Mouse (Mus musculus): ENCODE results near the gene Pp2d1. TPM values are rescaled to one million over a fixed set of nuclear protein-coding genes. Genes with fewer than 3 reads are reported as not detected.
"Not testable (repeated sequence)": the region's sequence is repeated elsewhere in the genome, so short reads cannot be mapped to it uniquely, and the experiment has no call there.

The Pp2d1 gene
- polyA plus RNA-seq, 1 experiment from 2014 or later = 0.24 TPM

DNA sequence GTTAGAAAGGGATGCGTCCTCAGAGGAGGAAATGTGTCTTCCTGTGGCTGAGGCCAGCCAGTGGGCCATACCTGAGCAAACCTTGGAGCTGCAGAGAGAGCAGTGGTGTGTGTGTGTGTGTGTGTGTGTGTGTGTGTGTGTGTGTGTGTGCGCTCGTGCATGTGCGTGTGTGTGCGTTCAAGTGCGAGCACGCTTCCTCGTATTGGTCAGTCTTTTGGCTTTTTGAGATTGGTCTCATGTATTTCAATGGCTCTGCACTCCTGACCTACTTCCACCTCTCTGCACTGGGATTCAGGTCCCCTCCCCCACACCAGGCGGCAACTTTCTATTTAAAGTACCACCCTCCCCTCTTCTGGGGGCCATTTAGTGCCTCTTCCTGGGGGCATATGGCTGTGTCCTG is 39.5 kb upstream of the Pp2d1 start:
- H3K27ac ChIP-seq (ENCODE audit: low read length) = no peak overlapping the region

DNA sequence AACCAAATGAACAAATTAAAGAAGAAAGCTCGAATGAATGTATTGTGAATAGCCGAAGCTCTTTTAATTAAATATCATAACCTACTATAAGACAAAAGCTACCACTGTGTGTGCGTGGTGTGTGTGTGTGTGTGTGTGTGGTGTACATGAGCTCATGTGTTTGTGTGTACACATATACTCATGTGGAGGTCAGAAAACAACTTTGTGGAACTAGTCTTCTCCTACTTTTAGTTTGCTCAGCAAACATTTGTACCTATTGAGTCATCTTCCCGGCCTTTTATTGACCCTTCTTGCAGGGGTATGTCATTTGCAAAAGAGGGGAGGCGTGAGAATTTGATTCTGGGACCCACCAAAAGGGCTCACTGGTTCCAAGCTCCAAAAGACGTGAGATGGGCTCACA is 39.0 kb upstream of the Pp2d1 start:
- WGBS = 70% methylated on average over 6 of the region's 6 CpGs
- H3K4me3 ChIP-seq (ENCODE audit: low read length) = no peak overlapping the region
- peaks cover 4% of the 10 kb centered on the region; the same call in 1 of the 2 replicates for H3K4me1 ChIP-seq (replicated peaks; ENCODE audit: control insufficient read depth, insufficient read depth, low read length)
- no peak for ATAC-seq (ENCODE audit: low read depth)
- H3K9me3 ChIP-seq (ENCODE audit: control insufficient read depth, low read length) = no peaks in the 10 kb centered on the region
- no peaks in the 10 kb centered on the region for H3K27me3 ChIP-seq (ENCODE audit: control insufficient read depth, insufficient read depth, low read depth, low read length)
- H3K9ac ChIP-seq (ENCODE audit: low read length) = no peak overlapping the region
- H3K36me3 ChIP-seq (ENCODE audit: control insufficient read depth, insufficient read depth, low read length) = no peaks in the 10 kb centered on the region
- H3K4me2 ChIP-seq (ENCODE audit: low read depth, low read length) = no peak overlapping the region
- no peak overlapping the region for H3K27ac ChIP-seq (ENCODE audit: low read length)

More for the DNA sequence above, 39.5 kb upstream of the Pp2d1 start:
- Histone ChIP-seq H3K36me3 (ENCODE audit: control insufficient read depth, insufficient read depth, low read length) (no peaks in the 10 kb centered on the region), H3K4me3 (ENCODE audit: low read length) (no peak overlapping the region), H3K4me1 (replicated peaks; ENCODE audit: control insufficient read depth, insufficient read depth, low read length) (peaks cover 2% of the 10 kb centered on the region; the same call in 1 of the 2 replicates), H3K9me3 (ENCODE audit: control insufficient read depth, low read length) (no peaks in the 10 kb centered on the region), H3K4me2 (ENCODE audit: low read depth, low read length) (no peak overlapping the region), H3K27me3 (ENCODE audit: control insufficient read depth, insufficient read depth, low read depth, low read length) (no peaks in the 10 kb centered on the region), H3K9ac (ENCODE audit: low read length) (no peak overlapping the region)
- WGBS = 61% methylated on average over 9 of the region's 9 CpGs
- ATAC-seq (ENCODE audit: low read depth) = no peak

DNA sequence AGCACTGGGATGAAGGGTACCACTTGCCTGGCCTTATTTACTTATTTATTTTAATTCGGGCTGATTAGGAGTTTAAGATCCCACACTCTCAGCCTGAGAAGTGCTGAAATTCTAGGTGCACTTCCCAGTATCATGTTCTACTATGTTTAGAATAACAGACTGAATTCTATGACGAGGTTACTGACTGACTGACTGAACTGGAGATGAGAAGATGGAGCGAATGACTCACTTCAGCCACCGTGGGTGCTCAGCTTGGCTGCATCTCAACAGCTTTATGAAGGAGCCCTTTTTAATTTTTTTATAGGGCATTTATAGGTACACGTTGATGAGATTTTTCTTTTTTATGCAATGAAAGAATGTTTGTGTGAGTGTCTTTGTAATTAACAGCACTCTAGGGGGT is 38.5 kb upstream of the Pp2d1 start:
- Histone ChIP-seq H3K4me1 (replicated peaks; ENCODE audit: control insufficient read depth, insufficient read depth, low read length) (peaks cover 6% of the 10 kb centered on the region; the same call in 1 of the 2 replicates), H3K4me2 (ENCODE audit: low read depth, low read length) (no peak overlapping the region), H3K27ac (ENCODE audit: low read length) (no peak overlapping the region), H3K9ac (ENCODE audit: low read length) (no peak overlapping the region), H3K9me3 (ENCODE audit: control insufficient read depth, low read length) (no peaks in the 10 kb centered on the region), H3K36me3 (ENCODE audit: control insufficient read depth, insufficient read depth, low read length) (no peaks in the 10 kb centered on the region), H3K27me3 (ENCODE audit: control insufficient read depth, insufficient read depth, low read depth, low read length) (no peaks in the 10 kb centered on the region), H3K4me3 (ENCODE audit: low read length) (no peak overlapping the region)
- 75% methylated on average over 5 of the region's 5 CpGs for WGBS
- ATAC-seq (ENCODE audit: low read depth) = no peak

DNA sequence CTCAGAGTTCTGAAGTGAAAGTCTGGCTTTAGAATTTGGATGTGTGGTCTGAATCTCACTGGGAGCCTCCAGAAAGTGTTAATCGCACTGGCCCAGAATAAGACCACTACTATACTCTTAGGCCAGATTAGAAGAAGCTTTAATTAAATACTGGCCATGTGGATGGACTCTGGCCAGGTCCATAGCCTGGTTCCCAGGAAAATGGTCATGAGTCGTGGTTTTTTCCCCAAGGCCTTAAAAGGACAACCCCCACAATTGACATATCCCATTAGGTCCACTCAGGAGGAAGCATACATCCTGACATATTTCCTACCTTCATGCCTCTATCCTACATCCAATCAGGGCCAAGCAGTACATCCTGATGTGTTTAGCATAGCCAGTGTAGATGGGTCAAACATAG is 37.9 kb upstream of the Pp2d1 start:
- Histone ChIP-seq H3K27ac (ENCODE audit: low read length) (no peak overlapping the region), H3K36me3 (ENCODE audit: control insufficient read depth, insufficient read depth, low read length) (no peaks in the 10 kb centered on the region), H3K9ac (ENCODE audit: low read length) (no peak overlapping the region), H3K4me3 (ENCODE audit: low read length) (no peak overlapping the region), H3K27me3 (ENCODE audit: control insufficient read depth, insufficient read depth, low read depth, low read length) (no peaks in the 10 kb centered on the region), H3K4me1 (replicated peaks; ENCODE audit: control insufficient read depth, insufficient read depth, low read length) (peaks cover 6% of the 10 kb centered on the region; the same call in 1 of the 2 replicates), H3K9me3 (ENCODE audit: control insufficient read depth, low read length) (no peaks in the 10 kb centered on the region), H3K4me2 (ENCODE audit: low read depth, low read length) (no peak overlapping the region)
- 74% methylated on average over 2 of the region's 2 CpGs for WGBS
- no peak for ATAC-seq (ENCODE audit: low read depth)

DNA sequence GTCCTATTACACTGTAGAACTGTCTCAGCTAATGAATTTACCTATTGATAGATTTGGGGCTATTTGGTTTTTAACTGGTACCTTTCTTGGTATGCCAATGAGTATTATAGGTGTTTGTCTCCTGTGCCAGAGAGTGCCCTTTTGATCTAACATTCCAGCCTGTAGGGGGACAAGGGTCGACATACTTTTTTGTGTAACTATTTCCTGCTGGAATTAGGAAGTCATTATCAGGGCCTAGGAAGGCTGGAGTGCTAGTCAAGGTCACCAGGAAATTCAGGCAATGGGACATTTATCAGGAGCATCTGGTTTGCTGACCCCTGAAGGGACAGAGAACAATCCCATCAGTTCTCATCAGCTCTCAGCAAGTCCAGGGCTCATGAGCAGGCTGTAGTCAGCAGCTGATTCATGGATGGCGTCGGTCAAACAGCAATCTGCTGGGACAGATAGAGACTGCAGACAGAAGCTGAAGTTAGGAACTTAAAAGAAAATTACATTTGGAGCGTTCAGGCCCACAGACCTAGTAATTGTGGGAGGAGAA is 33.8 kb upstream of the Pp2d1 start:
- Histone ChIP-seq H3K4me3 (ENCODE audit: low read length) (no peak overlapping the region), H3K27me3 (ENCODE audit: control insufficient read depth, insufficient read depth, low read depth, low read length) (no peaks in the 10 kb centered on the region), H3K9ac (ENCODE audit: low read length) (no peak overlapping the region), H3K9me3 (ENCODE audit: control insufficient read depth, low read length) (no peaks in the 10 kb centered on the region), H3K4me2 (ENCODE audit: low read depth, low read length) (no peak overlapping the region), H3K27ac (ENCODE audit: low read length) (no peak overlapping the region), H3K4me1 (replicated peaks; ENCODE audit: control insufficient read depth, insufficient read depth, low read length) (peaks cover 26% of the 10 kb centered on the region), H3K36me3 (ENCODE audit: control insufficient read depth, insufficient read depth, low read length) (no peaks in the 10 kb centered on the region)
- ATAC-seq (ENCODE audit: low read depth) = no peak
- 65% methylated on average over 4 of the region's 4 CpGs for WGBS

DNA sequence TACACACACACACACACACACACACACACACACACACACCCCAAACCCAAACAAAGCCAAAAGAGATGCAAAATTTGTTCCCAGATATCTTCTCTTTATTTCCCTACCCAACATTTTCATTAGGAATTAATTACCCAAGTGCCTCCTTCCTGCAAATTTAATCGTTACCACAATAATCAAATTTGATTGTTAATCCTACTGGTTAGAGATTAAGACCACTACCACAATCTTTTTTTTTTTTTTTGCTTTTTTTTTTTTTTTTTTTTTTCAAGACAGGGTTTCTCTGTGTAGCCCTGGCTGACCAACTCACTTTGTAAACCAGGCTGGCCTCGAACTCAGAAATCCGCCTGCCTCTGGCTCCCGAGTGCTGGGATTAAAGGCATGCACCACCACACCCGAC is 31.7 kb upstream of the Pp2d1 start:
- H3K27me3 ChIP-seq (ENCODE audit: control insufficient read depth, insufficient read depth, low read depth, low read length); H3K9ac ChIP-seq (ENCODE audit: low read length); H3K27ac ChIP-seq (ENCODE audit: low read length); ATAC-seq (ENCODE audit: low read depth); H3K4me2 ChIP-seq (ENCODE audit: low read depth, low read length); H3K36me3 ChIP-seq (ENCODE audit: control insufficient read depth, insufficient read depth, low read length); H3K9me3 ChIP-seq (ENCODE audit: control insufficient read depth, low read length); H3K4me3 ChIP-seq (ENCODE audit: low read length): not testable (repeated sequence)
- H3K4me1 ChIP-seq (replicated peaks; ENCODE audit: control insufficient read depth, insufficient read depth, low read length) = peaks cover 28% of the 10 kb centered on the region
- WGBS = 91% methylated on average over 5 of the region's 5 CpGs

DNA sequence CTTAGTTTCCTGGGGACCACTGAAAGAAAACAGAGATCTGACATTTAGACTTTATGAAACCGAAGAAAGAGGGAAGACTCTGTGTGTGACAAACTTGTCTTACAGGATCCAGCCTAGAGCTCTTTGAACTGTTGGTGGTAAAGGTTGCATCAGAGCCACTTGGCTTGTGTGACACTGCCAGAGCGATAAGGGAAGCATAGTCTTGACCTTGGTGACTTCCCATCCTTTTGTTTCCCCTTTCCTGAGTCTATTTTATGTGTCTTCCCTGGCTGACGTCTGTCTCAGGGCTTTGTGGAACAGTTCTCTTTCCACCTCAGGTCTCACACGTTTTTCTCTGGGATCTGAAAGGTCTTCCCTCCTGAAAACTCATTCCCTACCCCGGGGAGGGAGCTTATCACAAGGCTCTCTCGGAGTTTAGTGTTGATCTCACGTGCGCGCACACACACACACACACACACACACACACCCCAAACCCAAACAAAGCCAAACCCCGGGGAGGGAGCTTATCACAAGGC is 31.2 kb upstream of the Pp2d1 start:
- WGBS = 20% methylated on average over 10 of the region's 10 CpGs
- Histone ChIP-seq H3K4me3 (ENCODE audit: low read length) (no peak overlapping the region), H3K9me3 (ENCODE audit: control insufficient read depth, low read length) (no peaks in the 10 kb centered on the region), H3K27me3 (ENCODE audit: control insufficient read depth, insufficient read depth, low read depth, low read length) (no peaks in the 10 kb centered on the region), H3K4me1 (replicated peaks; ENCODE audit: control insufficient read depth, insufficient read depth, low read length) (peaks cover 29% of the 10 kb centered on the region), H3K9ac (ENCODE audit: low read length) (no peak overlapping the region), H3K27ac (ENCODE audit: low read length) (peak overlapping the region; percentile 69; the same call in 1 of the 2 replicates), H3K36me3 (ENCODE audit: control insufficient read depth, insufficient read depth, low read length) (no peaks in the 10 kb centered on the region), H3K4me2 (ENCODE audit: low read depth, low read length) (peak overlapping the region; percentile 18)
- ATAC-seq (ENCODE audit: low read depth) = no peak

DNA sequence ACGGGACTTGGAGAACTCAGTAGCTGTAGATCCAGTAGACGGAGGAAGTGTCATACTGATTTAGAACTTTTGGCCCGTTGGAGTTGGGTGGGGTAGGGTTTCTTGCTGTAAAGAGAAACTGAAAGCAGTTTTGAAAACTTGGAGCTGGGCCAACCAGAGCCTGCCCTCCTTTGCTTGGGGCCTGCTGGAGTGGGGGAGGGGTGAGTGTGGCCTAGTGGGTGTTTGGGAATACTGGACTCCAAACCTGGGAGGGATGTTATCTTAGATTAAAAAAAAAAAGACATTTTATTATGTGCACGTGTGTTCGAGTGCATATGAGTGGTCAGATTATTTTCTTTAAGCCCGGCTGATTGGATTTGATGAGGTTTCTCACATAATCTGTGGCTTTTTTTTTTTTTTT is 30.6 kb upstream of the Pp2d1 start:
- Histone ChIP-seq H3K36me3 (ENCODE audit: control insufficient read depth, insufficient read depth, low read length) (no peaks in the 10 kb centered on the region), H3K9ac (ENCODE audit: low read length) (0 out of 2 replicates have a peak overlapping the region, but pooled peaks have one; percentile 13), H3K4me3 (ENCODE audit: low read length) (peak overlapping the region; percentile 23), H3K27me3 (ENCODE audit: control insufficient read depth, insufficient read depth, low read depth, low read length) (no peaks in the 10 kb centered on the region), H3K4me2 (ENCODE audit: low read depth, low read length) (peak overlapping the region; percentile 55), H3K9me3 (ENCODE audit: control insufficient read depth, low read length) (no peaks in the 10 kb centered on the region), H3K27ac (ENCODE audit: low read length) (peak overlapping the region; percentile 77), H3K4me1 (replicated peaks; ENCODE audit: control insufficient read depth, insufficient read depth, low read length) (peaks cover 29% of the 10 kb centered on the region)
- ATAC-seq (ENCODE audit: low read depth) = peak; percentile 7; the same call in 1 of the 2 replicates
- WGBS = 16% methylated on average over 6 of the region's 6 CpGs

DNA sequence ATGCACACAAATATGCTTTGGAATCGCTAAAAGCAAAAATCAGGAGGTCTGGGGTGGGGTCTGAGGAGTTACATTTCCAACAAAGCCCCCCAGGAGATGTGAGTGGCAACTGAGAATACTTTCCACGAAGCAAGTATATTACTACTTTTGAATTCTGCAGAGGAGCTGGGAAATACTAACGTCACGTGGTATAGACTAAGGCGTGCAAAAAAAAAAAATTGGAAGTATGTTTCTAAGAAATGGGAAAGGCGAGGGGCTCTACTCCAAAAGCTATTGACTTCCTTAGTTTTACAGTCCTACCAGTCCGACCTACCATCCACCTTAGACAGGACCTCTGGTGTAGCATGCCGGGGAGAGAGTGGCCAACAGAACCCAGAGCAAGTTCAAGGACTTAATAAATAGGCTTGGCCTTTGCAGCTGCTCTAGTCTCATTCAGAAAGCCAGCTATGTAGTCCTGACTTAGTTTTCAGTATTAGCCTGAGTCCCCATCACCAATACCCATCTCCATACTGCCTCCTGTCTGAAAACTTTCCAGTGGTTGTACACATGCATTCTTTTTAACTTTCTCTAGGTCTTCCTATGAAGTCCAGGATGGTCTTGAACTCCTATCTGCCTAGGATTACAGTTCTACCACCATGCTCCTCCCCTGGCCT is 29.6 kb upstream of the Pp2d1 start:
- Histone ChIP-seq H3K36me3 (ENCODE audit: control insufficient read depth, insufficient read depth, low read length) (no peaks in the 10 kb centered on the region), H3K27me3 (ENCODE audit: control insufficient read depth, insufficient read depth, low read depth, low read length) (no peaks in the 10 kb centered on the region), H3K4me3 (ENCODE audit: low read length) (peak overlapping the region; percentile 85), H3K27ac (ENCODE audit: low read length) (peak overlapping the region; percentile 95), H3K4me2 (ENCODE audit: low read depth, low read length) (peak overlapping the region; percentile 73), H3K9ac (ENCODE audit: low read length) (peak overlapping the region; percentile 90), H3K9me3 (ENCODE audit: control insufficient read depth, low read length) (no peaks in the 10 kb centered on the region), H3K4me1 (replicated peaks; ENCODE audit: control insufficient read depth, insufficient read depth, low read length) (peaks cover 29% of the 10 kb centered on the region)
- WGBS = 33% methylated on average over 8 of the region's 8 CpGs
- no peak for ATAC-seq (ENCODE audit: low read depth)
